Mouse (Mus musculus) spleen, postnatal 4 days (tissue): Measurements from ENCODE around the gene Kcnq1.

Source experiments
- DNase-seq, 2 experiments: peaks; one replicate each; pipeline ENCODE4 v3.0.0; 2022; ENCODE audit warnings: low spot score in 2 of 2

The Kcnq1 gene

DNA sequence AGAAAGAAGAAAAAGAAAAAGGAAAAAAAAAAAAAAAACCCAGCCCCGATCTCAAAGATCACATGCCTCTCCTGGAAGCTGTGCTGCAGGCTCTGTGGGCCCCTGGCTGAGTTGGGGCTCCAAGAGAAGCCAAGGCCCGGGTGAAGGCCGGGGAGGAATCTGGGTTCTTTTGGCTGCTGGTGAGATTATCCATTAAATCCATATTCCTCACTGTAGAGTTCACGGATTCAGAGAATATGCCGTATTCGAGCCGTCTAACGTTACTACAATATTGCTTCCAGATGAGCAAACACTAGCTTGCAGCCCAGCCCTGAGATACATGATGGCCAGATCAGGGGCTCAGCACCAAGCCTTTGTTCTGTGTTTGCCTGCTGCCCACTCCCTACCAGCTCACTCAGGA is 204.7 kb downstream of the Kcnq1 start:
- DNase-seq: no peak

DNA sequence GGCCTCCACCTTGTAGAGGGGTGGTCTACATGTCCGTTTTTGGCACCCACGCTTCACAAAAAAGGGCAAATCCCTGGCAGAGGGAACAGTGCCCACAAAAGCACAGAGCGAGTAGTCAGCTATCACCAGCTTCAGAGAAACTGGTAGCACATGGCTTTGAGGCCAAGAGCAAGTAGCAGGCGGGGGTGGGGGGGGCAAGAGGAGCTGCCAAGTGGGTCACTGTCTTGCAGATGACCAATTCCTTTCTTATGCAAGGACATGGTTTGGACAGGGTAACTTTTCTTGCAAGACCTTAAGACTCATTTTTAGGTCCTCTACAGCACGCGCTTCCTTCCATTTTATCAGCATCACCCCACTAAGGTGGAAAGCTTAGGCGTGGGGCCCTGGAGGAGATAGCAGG is 205.3 kb downstream of the Kcnq1 start:
- DNase-seq: no peak

GRCm38 (mm10) chr7:143313572-143314319 is 207.6 kb downstream of the Kcnq1 start:
- peak in 1 of 2 experiments; percentile 27 for DNase-seq

- no peak for DNase-seq
These were observed 212.3 kb downstream of the Kcnq1 start for GRCm38 (mm10) chr7:143318512-143318911.

GRCm38 (mm10) chr7:143320367-143320766 is 214.2 kb downstream of the Kcnq1 start:
- no peak for DNase-seq

DNA sequence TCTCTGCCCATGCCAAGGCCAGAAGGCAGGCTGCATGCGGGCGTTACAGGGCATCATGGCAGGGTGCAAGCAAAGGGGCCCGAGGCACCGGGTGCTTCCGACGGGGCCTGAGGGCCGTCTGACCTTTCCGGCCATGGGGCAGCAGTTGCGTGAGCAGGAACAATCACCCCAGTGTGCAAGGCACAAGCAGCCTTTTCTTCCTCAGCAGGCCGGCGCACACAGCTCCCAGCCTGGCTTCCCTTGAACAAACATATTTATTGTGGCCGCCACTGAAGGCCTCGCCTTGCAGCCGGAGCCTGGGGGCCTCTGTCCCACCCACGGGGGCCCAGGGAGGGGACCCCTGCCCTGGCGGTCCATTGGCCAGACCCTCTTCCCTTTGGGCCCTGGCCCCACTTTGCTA is 218.9 kb downstream of the Kcnq1 start:
- no peak for DNase-seq

- DNase-seq: no peak
These were observed 222.2 kb downstream of the Kcnq1 start for GRCm38 (mm10) chr7:143328185-143328915.

GRCm38 (mm10) chr7:143329110-143329810 is 223.1 kb downstream of the Kcnq1 start:
- DNase-seq: no peak

GRCm38 (mm10) chr7:143333040-143333439 is 226.9 kb downstream of the Kcnq1 start:
- no peak for DNase-seq

DNA sequence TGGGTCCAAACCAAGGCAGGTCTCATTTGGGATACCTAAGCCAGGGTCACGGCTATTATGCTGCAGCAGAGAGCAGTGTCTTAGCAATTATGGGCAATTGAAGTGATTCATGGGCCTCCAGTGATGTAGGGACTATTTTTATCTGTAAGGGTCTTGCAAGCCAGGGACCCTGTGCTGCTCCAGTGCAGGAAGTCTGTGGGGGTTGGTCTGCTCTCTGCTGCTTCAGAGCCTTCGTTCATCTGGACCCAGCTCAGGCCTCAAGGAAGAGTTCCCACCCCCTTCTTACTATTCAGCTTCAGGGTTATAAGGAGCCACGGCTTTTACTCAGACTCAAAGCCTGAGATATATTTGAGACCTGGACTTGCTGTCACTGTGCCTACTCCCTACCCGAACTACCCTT is 227.4 kb downstream of the Kcnq1 start:
- DNase-seq: no peak

DNA sequence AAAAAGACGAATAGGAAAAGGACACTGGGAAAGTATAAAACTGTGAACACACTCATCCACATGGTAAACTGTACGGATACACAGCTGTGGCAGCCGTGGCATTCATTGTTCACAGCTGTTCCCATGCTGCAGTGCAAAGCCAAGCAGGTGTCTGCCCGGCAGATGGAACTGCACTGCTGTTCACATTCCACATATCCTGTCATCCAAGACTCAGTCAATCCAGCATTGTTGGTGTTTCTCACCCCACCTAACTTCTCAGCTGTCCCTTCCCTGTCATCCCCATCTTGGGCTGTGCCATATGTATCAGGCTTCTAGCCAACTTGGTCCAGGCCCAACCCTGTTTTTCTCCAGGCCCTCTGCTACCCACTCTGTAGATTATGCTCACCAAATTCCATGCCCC is 232.5 kb downstream of the Kcnq1 start:
- no peak for DNase-seq

DNA sequence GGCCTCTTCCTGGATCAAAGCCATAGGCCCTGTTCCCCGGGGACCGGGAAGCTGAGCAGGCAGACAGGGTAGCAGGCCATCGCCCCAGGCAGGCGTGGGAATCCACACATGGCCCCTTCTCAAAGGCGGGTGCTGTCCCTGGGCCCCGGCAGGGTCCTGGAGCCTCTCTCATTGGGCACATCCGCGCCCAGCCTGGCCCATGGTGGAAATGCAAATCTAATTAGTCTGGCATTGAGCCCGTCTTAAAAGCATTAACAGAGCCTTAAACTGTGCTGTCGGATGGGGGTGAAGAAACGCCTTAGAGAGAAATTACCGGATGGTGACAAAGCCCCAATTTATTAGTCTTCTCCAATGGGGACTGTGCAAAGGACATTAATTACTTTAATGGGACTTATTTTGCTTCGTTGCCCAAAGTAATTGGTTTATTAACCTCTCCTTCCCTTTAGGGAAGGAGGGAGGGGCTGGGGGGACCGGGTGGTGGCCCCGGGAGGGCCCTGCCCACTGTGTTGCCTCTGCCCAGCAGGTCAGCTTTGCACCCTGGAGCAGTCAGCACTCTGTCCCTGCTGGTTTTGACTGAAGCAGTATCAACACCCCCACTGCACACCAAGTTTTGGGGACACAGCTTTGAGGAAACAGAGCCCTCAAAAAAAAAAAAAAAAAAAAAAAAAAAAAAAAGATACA is 234.6 kb downstream of the Kcnq1 start:
- DNase-seq: no peak

DNA sequence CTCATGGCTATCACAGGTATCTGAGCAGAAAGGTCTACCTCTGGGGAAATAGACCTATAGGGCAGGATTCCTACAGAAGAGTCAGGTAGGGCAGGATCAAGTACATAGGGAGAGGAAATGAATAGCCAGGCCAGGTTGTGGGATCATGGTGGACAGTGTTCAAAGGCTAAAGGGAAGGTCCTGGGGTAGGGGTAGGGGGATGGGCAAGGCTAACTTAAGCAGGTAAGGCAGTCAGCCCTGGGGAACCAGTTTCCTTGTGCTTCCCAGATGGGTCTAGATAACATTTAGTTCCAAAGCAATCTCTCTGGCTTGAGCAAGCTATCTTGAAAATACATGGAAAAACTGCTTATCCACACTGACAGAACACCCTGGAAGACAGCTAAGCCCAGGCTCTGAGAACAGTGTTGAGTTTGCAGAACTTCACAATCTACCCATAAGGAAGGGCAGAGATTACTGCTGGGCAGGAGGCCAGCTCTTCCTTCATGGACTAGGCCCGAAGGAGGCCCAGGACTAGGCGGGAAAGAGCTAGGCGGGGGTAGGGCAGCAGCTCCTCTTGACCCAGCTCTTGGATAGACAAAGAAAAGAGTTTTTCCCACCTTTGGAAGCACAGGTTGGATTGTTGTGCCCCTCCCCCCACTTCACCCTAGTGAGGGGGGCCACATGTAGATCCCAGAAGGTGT is 235.3 kb downstream of the Kcnq1 start:
- no peak for DNase-seq

DNA sequence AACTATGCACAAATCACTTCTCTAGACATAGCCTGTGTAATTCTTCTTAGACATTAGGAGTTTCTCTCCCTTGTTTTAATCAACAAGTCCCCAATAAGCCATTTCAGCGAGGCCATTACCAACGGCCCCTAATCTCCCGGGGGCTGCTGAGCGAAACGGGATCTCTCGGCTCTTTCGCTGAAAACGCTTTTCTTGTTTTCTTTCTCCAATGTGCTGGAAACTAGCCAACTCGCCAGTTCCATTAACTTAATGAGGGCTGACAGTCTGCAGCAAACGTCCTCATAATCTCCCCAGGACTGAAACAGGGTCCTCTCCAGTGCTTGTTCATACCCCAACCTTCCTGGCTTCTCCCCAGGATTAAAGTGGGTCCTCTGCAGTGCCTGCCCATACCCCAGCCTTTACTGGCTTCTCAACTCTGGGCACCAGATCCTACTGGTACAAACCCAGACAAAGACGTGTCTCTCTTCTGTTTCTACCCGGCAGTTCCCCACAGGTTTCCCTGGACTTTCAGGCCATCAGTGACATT is 237.7 kb downstream of the Kcnq1 start:
- DNase-seq: no peak

DNA sequence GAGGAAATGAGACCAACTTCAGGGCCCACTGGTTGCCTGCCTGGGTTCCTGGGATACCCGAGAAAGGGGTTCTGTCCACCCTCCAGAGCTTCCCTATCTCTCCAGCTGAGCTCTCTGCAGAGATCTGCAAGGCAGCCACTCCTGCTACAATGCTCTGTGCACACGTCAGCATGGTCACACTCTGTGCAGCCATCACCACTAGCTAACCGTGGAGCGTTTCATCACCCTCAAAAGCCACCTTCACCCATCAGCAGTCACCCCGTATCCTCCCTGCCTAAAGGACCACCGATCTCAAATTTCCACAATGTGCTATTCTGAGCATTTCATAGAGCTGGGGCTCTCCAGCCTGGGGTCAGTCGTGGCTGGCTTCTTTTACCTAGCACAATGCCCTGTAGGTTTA is 243.1 kb downstream of the Kcnq1 start:
- DNase-seq: no peak

GRCm38 (mm10) chr7:143349848-143350247 is 243.7 kb downstream of the Kcnq1 start:
- DNase-seq: no peak

DNA sequence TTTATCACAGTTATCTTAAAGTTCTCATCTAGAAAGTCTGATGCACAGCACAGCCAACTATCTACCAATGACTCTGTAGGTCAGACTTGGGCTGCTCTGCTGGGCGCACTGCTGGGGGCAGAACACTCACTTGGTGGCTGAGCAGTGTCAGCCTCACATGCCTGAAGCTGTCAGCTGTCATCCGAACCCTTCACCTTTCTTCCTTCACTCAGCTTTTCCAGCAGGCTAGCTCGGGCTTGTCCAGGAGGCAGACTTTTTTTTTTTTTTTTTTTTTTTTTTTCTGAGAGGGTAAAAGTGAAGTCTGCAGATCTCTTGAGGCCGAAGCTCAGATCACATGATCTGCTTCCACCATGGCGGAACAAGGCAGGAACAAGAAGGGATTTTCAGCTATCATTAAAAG is 249.7 kb downstream of the Kcnq1 start:
- no peak for DNase-seq

DNA sequence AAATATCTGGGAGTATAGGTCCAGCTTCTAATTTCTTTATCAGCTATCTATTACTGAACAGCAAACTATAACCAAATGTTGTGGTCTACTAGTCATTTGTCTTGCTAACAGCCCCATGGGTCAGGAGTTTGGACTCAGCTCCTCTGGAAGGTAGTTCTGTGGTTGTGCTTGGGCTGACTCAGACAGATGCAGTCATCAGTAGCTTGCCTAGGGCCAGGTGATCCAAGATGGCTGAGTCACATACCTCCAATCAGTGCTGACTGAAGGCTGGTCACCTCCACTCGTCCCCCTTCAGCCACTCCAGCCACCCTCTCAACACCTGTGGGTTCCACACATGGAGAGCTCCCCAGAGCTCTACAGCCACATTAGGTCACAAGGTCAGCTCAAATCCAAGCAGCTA is 250.9 kb downstream of the Kcnq1 start:
- DNase-seq: no peak

DNA sequence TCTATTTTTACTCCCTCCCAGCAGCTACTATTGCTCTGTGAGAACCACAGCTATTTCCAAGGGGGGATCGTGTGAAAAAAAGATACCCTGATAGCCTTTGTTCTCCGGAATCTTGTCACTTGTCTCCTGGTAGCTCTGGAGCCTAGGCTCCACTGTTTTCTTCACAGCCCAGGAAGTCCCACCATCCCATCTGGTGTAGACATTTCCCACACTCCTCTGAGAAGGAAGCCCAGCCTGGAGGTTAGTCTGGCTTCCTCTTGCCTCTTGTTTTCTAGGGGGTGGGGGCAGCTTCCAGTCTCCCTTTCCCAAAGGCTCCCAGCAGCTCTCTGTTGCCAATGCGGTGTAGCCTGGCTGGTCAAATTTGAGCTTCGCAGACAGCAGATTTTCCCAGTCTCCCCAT is 251.7 kb downstream of the Kcnq1 start:
- DNase-seq: no peak

DNA sequence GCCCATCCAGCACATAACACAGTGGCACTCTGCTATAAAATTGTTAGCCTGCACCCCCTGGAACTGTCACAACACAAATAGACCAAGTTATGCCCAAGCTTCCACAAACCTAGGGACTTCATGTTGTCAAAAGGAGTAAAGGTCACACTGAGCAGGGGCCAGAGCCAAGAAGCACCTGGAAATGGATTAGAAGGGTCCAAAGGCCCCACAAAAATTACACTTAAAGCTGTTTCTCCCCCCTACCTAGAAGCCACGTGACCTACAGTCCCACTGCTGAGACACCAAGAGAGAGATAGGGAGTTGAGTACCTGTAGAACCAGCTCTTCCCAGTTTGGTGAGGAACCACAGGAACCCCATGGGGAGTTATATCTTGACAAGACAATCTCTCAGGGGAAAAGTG is 253.6 kb downstream of the Kcnq1 start:
- DNase-seq: no peak

GRCm38 (mm10) chr7:143360776-143361175 is 254.6 kb downstream of the Kcnq1 start:
- no peak for DNase-seq
